Mouse (Mus musculus) embryonic facial prominence, embryonic 11.5 days (tissue): ENCODE measurements at regions not wholly inside any gene's neighbourhood (a gene's known extent, or its start where the extent isn't known, plus 50 kb on each side); places are given as distances from the start of the nearest gene placed in this dataset.

Experiments
- ATAC-seq: fragments of 200-750 bp; cut with Nextera tagmentation; replicated peaks from 2 replicates; pipeline ENCODE4 v1.8.0; 2017; ENCODE audit warnings: low read depth; ENCODE audit not compliant: insufficient number of reproducible peaks, low FRiP score, low TSS enrichment
- DNase-seq: peaks from one replicate; pipeline ENCODE4 v3.0.0-alpha.2; 2015; ENCODE audit warnings: low spot score
- H3K27ac ChIP-seq: fragments of 300-500 bp; sonication (generic); replicated peaks from 2 replicates; pipeline ENCODE4 v1.5.1; 2014; ENCODE audit warnings: mild to moderate bottlenecking, low read depth, low read length, control low read depth
- H3K27me3 ChIP-seq: fragments of 300-500 bp; sonication (generic); 2 replicates; pipeline ENCODE4 v1.6.1; 2014; ENCODE audit warnings: mild to moderate bottlenecking, low read length, moderate library complexity, mixed read lengths; ENCODE audit not compliant: control insufficient read depth, insufficient read depth
- H3K36me3 ChIP-seq: fragments of 300-500 bp; sonication (generic); replicated peaks from 2 replicates; pipeline ENCODE4 v1.6.1; 2014; ENCODE audit warnings: low read depth, mild to moderate bottlenecking, low read length, moderate library complexity, mixed read lengths; ENCODE audit not compliant: control insufficient read depth, insufficient read depth
- H3K4me1 ChIP-seq: fragments of 300-500 bp; sonication (generic); 2 replicates; pipeline ENCODE4 v1.6.1; 2014; ENCODE audit warnings: low read length, mixed read lengths; ENCODE audit not compliant: control insufficient read depth, insufficient read depth
- H3K4me2 ChIP-seq: fragments of 300-500 bp; sonication (generic); 2 replicates; pipeline ENCODE4 v1.6.1; 2014; ENCODE audit warnings: low read depth, mild to moderate bottlenecking, control low read depth, low read length, moderate library complexity
- H3K4me3 ChIP-seq: fragments of 300-500 bp; sonication (generic); 2 replicates; pipeline ENCODE4 v1.5.1; 2014; ENCODE audit warnings: low read depth, low read length, control low read depth
- H3K9ac ChIP-seq: fragments of 300-500 bp; sonication (generic); replicated peaks from 2 replicates; pipeline ENCODE4 v1.6.1; 2014; ENCODE audit warnings: mild to moderate bottlenecking, control low read depth, low read length
- H3K9me3 ChIP-seq: fragments of 300-500 bp; sonication (generic); replicated peaks from 2 replicates; pipeline ENCODE4 v1.6.1; 2016; ENCODE audit warnings: mild to moderate bottlenecking, low read length, inconsistent platforms, mixed read lengths; ENCODE audit not compliant: control insufficient read depth
- WGBS: fragments of 180-500 bp; shearing (Covaris S2); extraction: QIAGEN DNeasy Blood & Tissue Kit; methylation state at CpG from one replicate; pipeline ENCODE4 v1.1.7; 2014; 5-methylcytosine and 5-hydroxymethylcytosine counted together

- Histone ChIP-seq H3K9me3 (no peaks in the 10 kb centered on the region), H3K36me3 (no peaks in the 10 kb centered on the region), H3K4me1 (no peaks in the 10 kb centered on the region), H3K9ac (no peak overlapping the region), H3K27me3 (no peaks in the 10 kb centered on the region), H3K27ac (no peak overlapping the region), H3K4me3 (no peak overlapping the region), H3K4me2 (no peak overlapping the region)
- DNase-seq (peak; percentile 15), ATAC-seq (no peak)
- 77% methylated on average over 2 of the region's 2 CpGs for WGBS
Observed at GRCm38 (mm10) chr17:44422161-44422560, 233.8 kb downstream of the Clic5 start.

GRCm38 (mm10) chr17:44422865-44423264, 234.5 kb downstream of the Clic5 start:
- DNase-seq (no peak), ATAC-seq (no peak)
- H3K4me2 ChIP-seq, result no peak overlapping the region
- no peak overlapping the region for H3K27ac ChIP-seq
- H3K27me3 ChIP-seq, result no peaks in the 10 kb centered on the region
- H3K36me3 ChIP-seq, result no peaks in the 10 kb centered on the region
- H3K9ac ChIP-seq, result no peak overlapping the region
- H3K9me3 ChIP-seq, result no peaks in the 10 kb centered on the region
- WGBS, result 65% methylated on average over 5 of the region's 5 CpGs
- no peaks in the 10 kb centered on the region for H3K4me1 ChIP-seq
- H3K4me3 ChIP-seq, result no peak overlapping the region

- ATAC-seq (no peak), DNase-seq (no peak)
- H3K4me1 ChIP-seq, result no peaks in the 10 kb centered on the region
- no peak overlapping the region for H3K4me2 ChIP-seq
- no peak overlapping the region for H3K4me3 ChIP-seq
- 77% methylated on average over 5 of the region's 5 CpGs for WGBS
- no peak overlapping the region for H3K27ac ChIP-seq
- no peaks in the 10 kb centered on the region for H3K36me3 ChIP-seq
- H3K27me3 ChIP-seq, result no peaks in the 10 kb centered on the region
- no peaks in the 10 kb centered on the region for H3K9me3 ChIP-seq
- no peak overlapping the region for H3K9ac ChIP-seq
Observed at GRCm38 (mm10) chr17:44423471-44423985, 235.1 kb downstream of the Clic5 start.

GRCm38 (mm10) chr17:44432524-44433295, 244.3 kb downstream of the Clic5 start:
- no peak overlapping the region for H3K9ac ChIP-seq
- no peak overlapping the region for H3K27ac ChIP-seq
- H3K27me3 ChIP-seq, result no peaks in the 10 kb centered on the region
- DNase-seq (peak; percentile 47), ATAC-seq (no peak)
- 42% methylated on average over 4 of the region's 4 CpGs for WGBS
- H3K36me3 ChIP-seq, result no peaks in the 10 kb centered on the region
- no peaks in the 10 kb centered on the region for H3K9me3 ChIP-seq
- H3K4me2 ChIP-seq, result no peak overlapping the region
- no peaks in the 10 kb centered on the region for H3K4me1 ChIP-seq
- no peak overlapping the region for H3K4me3 ChIP-seq

- no peaks in the 10 kb centered on the region for H3K36me3 ChIP-seq
- no peaks in the 10 kb centered on the region for H3K4me1 ChIP-seq
- no peak overlapping the region for H3K4me2 ChIP-seq
- H3K27ac ChIP-seq, result no peak overlapping the region
- H3K27me3 ChIP-seq, result no peaks in the 10 kb centered on the region
- DNase-seq (no peak), ATAC-seq (no peak)
- H3K9ac ChIP-seq, result no peak overlapping the region
- no peak overlapping the region for H3K4me3 ChIP-seq
- no peaks in the 10 kb centered on the region for H3K9me3 ChIP-seq
Observed at GRCm38 (mm10) chr17:44433296-44433653, 244.9 kb downstream of the Clic5 start.

GRCm38 (mm10) chr17:44436536-44437043, 248.2 kb downstream of the Clic5 start:
- Histone ChIP-seq H3K9ac (no peak overlapping the region), H3K4me1 (no peaks in the 10 kb centered on the region), H3K4me2 (no peak overlapping the region), H3K4me3 (no peak overlapping the region), H3K9me3 (no peaks in the 10 kb centered on the region), H3K27me3 (no peaks in the 10 kb centered on the region), H3K27ac (no peak overlapping the region), H3K36me3 (no peaks in the 10 kb centered on the region)
- DNase-seq (no peak), ATAC-seq (no peak)
- 87% methylated on average over 9 of the region's 9 CpGs for WGBS

- no peak overlapping the region for H3K9ac ChIP-seq
- H3K4me3 ChIP-seq, result no peak overlapping the region
- H3K36me3 ChIP-seq, result no peaks in the 10 kb centered on the region
- no peak for DNase-seq
- ATAC-seq, result no peak
- H3K9me3 ChIP-seq, result no peaks in the 10 kb centered on the region
- no peak overlapping the region for H3K4me2 ChIP-seq
- no peak overlapping the region for H3K27ac ChIP-seq
- no peaks in the 10 kb centered on the region for H3K4me1 ChIP-seq
- no peaks in the 10 kb centered on the region for H3K27me3 ChIP-seq
Observed at GRCm38 (mm10) chr17:44438526-44438925, 250.1 kb downstream of the Clic5 start.

- no peak overlapping the region for H3K27ac ChIP-seq
- 67% methylated on average over 11 of the region's 11 CpGs for WGBS
- no peak overlapping the region for H3K9ac ChIP-seq
- H3K4me1 ChIP-seq, result no peaks in the 10 kb centered on the region
- H3K4me2 ChIP-seq, result no peak overlapping the region
- no peaks in the 10 kb centered on the region for H3K9me3 ChIP-seq
- H3K36me3 ChIP-seq, result no peaks in the 10 kb centered on the region
- ATAC-seq, result no peak
- no peaks in the 10 kb centered on the region for H3K27me3 ChIP-seq
- H3K4me3 ChIP-seq, result no peak overlapping the region
- no peak for DNase-seq
Observed at GRCm38 (mm10) chr17:44443460-44443859, 255.1 kb downstream of the Clic5 start.
